In genomic region chr8:120174606-120175005, GRCm38 (mm10) we compare ENCODE assay signal across 26 mouse cellular contexts. TPM values are rescaled to one million over a fixed set of nuclear protein-coding genes. Genes with fewer than 3 reads are reported as not detected.
DNase-seq lines count a peak whose midpoint lies in the region; ATAC-seq and TF ChIP-seq lines count a peak whose summit lies in the region.
"Had no signal": no experiment of that assay in that cellular context is flagged by ENCODE, and none has a peak within 500 bp of the region (broad histone marks: within the 10 kb centered on the region; RNA-seq: fewer than 3 reads in every experiment).

No protein-coding gene starts in this region.

- DNase-seq in forebrain, embryonic 10.5 days (ENCODE audit: extremely low spot score, low spot score), result no peak
- DNase-seq in forebrain, postnatal 0 days, result no peak
- DNase-seq in midbrain, embryonic 10.5 days (ENCODE audit: low spot score), result no peak
- DNase-seq in midbrain, postnatal 0 days (ENCODE audit: low spot score), result no peak
- DNase-seq in layer of hippocampus, postnatal 25 days (ENCODE audit: extremely low spot score in 1 of 2, low spot score in 1 of 2), result no peak
- DNase-seq: adrenal gland, adult 8-10 months; adrenal gland, postnatal 14 days; adrenal gland, postnatal 36 days; B cell, adult 2 months; cerebellum, adult 11 months; cerebellum, adult 18-20 months; cerebellum, adult 8-10 months; cerebellum, adult 9-11 months; cerebellum, postnatal 36 days; embryo, embryonic 11 days had no signal

- H3K4me1 ChIP-seq in forebrain, embryonic 10.5 days, result peaks cover 61% of the 10 kb centered on the region
- peaks cover 20% of the 10 kb centered on the region for H3K4me1 ChIP-seq in forebrain, postnatal 0 days (ENCODE audit: insufficient read depth)
- peaks cover 71% of the 10 kb centered on the region for H3K4me1 ChIP-seq in midbrain, embryonic 10.5 days
- H3K4me1 ChIP-seq in midbrain, postnatal 0 days (ENCODE audit: insufficient read depth, low read length), result peaks cover 17% of the 10 kb centered on the region

- ATAC-seq in forebrain, postnatal 0 days, result no peak
- ATAC-seq in midbrain, postnatal 0 days (ENCODE audit: low FRiP score), result no peak
- ATAC-seq: activated CD4-positive, CD25-positive, alpha-beta regulatory T cell, adult 4 months; CD4-positive, CD25-positive, alpha-beta regulatory T cell, adult 4 months; forebrain, embryonic 13.5 days; forebrain, embryonic 15.5 days; Patski had no signal

- no peak overlapping the region for H3K9ac ChIP-seq in forebrain, postnatal 0 days
- no peak overlapping the region for H3K9ac ChIP-seq in midbrain, postnatal 0 days (replicated peaks; ENCODE audit: low read length, poor library complexity, severe bottlenecking)
- H3K9ac ChIP-seq: embryonic facial prominence, embryonic 13.5 days; embryonic facial prominence, embryonic 15.5 days; forebrain, embryonic 13.5 days; forebrain, embryonic 15.5 days had no signal

- WGBS in forebrain, embryonic 10.5 days, result 46% methylated on average over 18 of the region's 18 CpGs
- WGBS in forebrain, postnatal 0 days, result 48% methylated on average over 18 of the region's 18 CpGs
- 46% methylated on average over 18 of the region's 18 CpGs for WGBS in midbrain, embryonic 10.5 days
- 51% methylated on average over 18 of the region's 18 CpGs for WGBS in midbrain, postnatal 0 days

- no peak overlapping the region for H3K4me3 ChIP-seq in forebrain, embryonic 10.5 days
- no peak overlapping the region for H3K4me3 ChIP-seq in forebrain, postnatal 0 days (ENCODE audit: low read depth, low read length)
- no peak overlapping the region for H3K4me3 ChIP-seq in midbrain, embryonic 10.5 days
- no peak overlapping the region for H3K4me3 ChIP-seq in midbrain, postnatal 0 days (ENCODE audit: low read depth, low read length)
- H3K4me3 ChIP-seq: embryonic facial prominence, embryonic 13.5 days; embryonic facial prominence, embryonic 15.5 days; erythroblast, embryonic 14.5 days; forebrain, embryonic 13.5 days; forebrain, embryonic 15.5 days had no signal

- no peak overlapping the region for H3K4me2 ChIP-seq in forebrain, postnatal 0 days (ENCODE audit: low read depth)
- no peak overlapping the region for H3K4me2 ChIP-seq in midbrain, postnatal 0 days (ENCODE audit: low read depth, low read length, poor library complexity, severe bottlenecking)
- H3K4me2 ChIP-seq: embryonic facial prominence, embryonic 13.5 days; embryonic facial prominence, embryonic 15.5 days; forebrain, embryonic 13.5 days; forebrain, embryonic 15.5 days had no signal

- no peak for TF ChIP-seq CTCF in forebrain, postnatal 0 days (IDR thresholded peaks at IDR 0.05; ENCODE audit: low read depth)
- TF ChIP-seq CTCF in midbrain, postnatal 0 days (IDR thresholded peaks at IDR 0.05), result no peak

- peaks cover 75% of the 10 kb centered on the region for H3K27me3 ChIP-seq in forebrain, embryonic 10.5 days (ENCODE audit: poor library complexity, severe bottlenecking)
- H3K27me3 ChIP-seq in forebrain, postnatal 0 days (ENCODE audit: insufficient read depth, low read length), result no peaks in the 10 kb centered on the region; the same call in 1 of the 2 replicates
- peaks cover 71% of the 10 kb centered on the region for H3K27me3 ChIP-seq in midbrain, embryonic 10.5 days (ENCODE audit: low read depth, poor library complexity, severe bottlenecking)
- H3K27me3 ChIP-seq in midbrain, postnatal 0 days (ENCODE audit: insufficient read depth, low read length), result peaks cover 6% of the 10 kb centered on the region; the same call in 1 of the 2 replicates
- H3K27me3 ChIP-seq: forebrain, embryonic 15.5 days; Patski had no signal

- no peaks in the 10 kb centered on the region for H3K9me3 ChIP-seq in forebrain, embryonic 10.5 days
- no peaks in the 10 kb centered on the region for H3K9me3 ChIP-seq in forebrain, postnatal 0 days (ENCODE audit: low read length)
- H3K9me3 ChIP-seq in midbrain, embryonic 10.5 days (replicated peaks), result no peaks in the 10 kb centered on the region
- no peaks in the 10 kb centered on the region for H3K9me3 ChIP-seq in midbrain, postnatal 0 days (ENCODE audit: low read length)
- H3K9me3 ChIP-seq: embryonic facial prominence, embryonic 13.5 days; embryonic facial prominence, embryonic 15.5 days; forebrain, embryonic 13.5 days; forebrain, embryonic 15.5 days; G1E had no signal

- H3K27ac ChIP-seq in forebrain, embryonic 10.5 days, result peak overlapping the region; percentile 51; the same call in 1 of the 2 replicates
- H3K27ac ChIP-seq in forebrain, postnatal 0 days (ENCODE audit: low read depth, low read length), result no peak overlapping the region
- peak overlapping the region; percentile 57 for H3K27ac ChIP-seq in midbrain, embryonic 10.5 days (replicated peaks)
- H3K27ac ChIP-seq in midbrain, postnatal 0 days (ENCODE audit: low read depth, low read length), result no peak overlapping the region
- H3K27ac ChIP-seq: embryonic facial prominence, embryonic 13.5 days; embryonic facial prominence, embryonic 15.5 days; forebrain, embryonic 13.5 days; forebrain, embryonic 15.5 days had no signal

- no peaks in the 10 kb centered on the region for H3K36me3 ChIP-seq in forebrain, embryonic 10.5 days (replicated peaks)
- H3K36me3 ChIP-seq in forebrain, postnatal 0 days (ENCODE audit: insufficient read depth), result no peaks in the 10 kb centered on the region
- no peaks in the 10 kb centered on the region for H3K36me3 ChIP-seq in midbrain, embryonic 10.5 days
- H3K36me3 ChIP-seq in midbrain, postnatal 0 days (ENCODE audit: insufficient read depth, low read length), result no peaks in the 10 kb centered on the region
- H3K36me3 ChIP-seq: embryonic facial prominence, embryonic 13.5 days; embryonic facial prominence, embryonic 15.5 days; forebrain, embryonic 15.5 days; G1E had no signal

RNA-seq across cellular contexts. Expression of gene Fam92b, which starts 2.7 kb away (rescaled TPM):
- 2.0 TPM in 2 replicates for polyA plus RNA-seq in forebrain, embryonic 10.5 days (2016; fragmentation: Nextera tagmentation; extraction: Ambion mirVana)
- 1.2 and 2.1 TPM in 2 replicates for total RNA-seq in forebrain, postnatal 0 days (2014; rRNA removed)
- polyA plus RNA-seq in forebrain, postnatal 0 days (2015; fragmentation: Nextera tagmentation; extraction: Ambion mirVana), result 1.1 and 1.6 TPM in 2 replicates
- polyA plus RNA-seq in midbrain, embryonic 10.5 days (2016; fragmentation: Nextera tagmentation; extraction: Ambion mirVana), result 2.6 and 3.3 TPM in 2 replicates
- 1.0 and 2.0 TPM in 2 replicates for total RNA-seq in midbrain, postnatal 0 days (2014; rRNA removed)
- polyA plus RNA-seq in midbrain, postnatal 0 days (2015; fragmentation: Nextera tagmentation; extraction: Ambion mirVana), result 1.7 and 2.4 TPM in 2 replicates
- total RNA-seq in layer of hippocampus, postnatal 25 days (2021), result under 1 TPM; 0.61 to 0.71 TPM
- total RNA-seq: CH12.LX; common myeloid progenitor, adult 5-6 weeks; G1E had no signal
- polyA plus RNA-seq: activated CD4-positive, CD25-positive, alpha-beta regulatory T cell, adult 4 months; CD4-positive, CD25-positive, alpha-beta regulatory T cell, adult 4 months; erythroblast, embryonic 14.5 days; G1E had no signal

RNA-seq across cellular contexts. Expression of gene Gse1, which starts 53.6 kb away (rescaled TPM):
- polyA plus RNA-seq in forebrain, embryonic 10.5 days (2016; fragmentation: Nextera tagmentation; extraction: Ambion mirVana), result 11.1 and 12.0 TPM in 2 replicates
- total RNA-seq in forebrain, postnatal 0 days (2014; rRNA removed), result 24.2 and 48.2 TPM in 2 replicates
- polyA plus RNA-seq in forebrain, postnatal 0 days (2015; fragmentation: Nextera tagmentation; extraction: Ambion mirVana), result 10.5 and 15.9 TPM in 2 replicates
- 12.7 and 15.6 TPM in 2 replicates for polyA plus RNA-seq in midbrain, embryonic 10.5 days (2016; fragmentation: Nextera tagmentation; extraction: Ambion mirVana)
- total RNA-seq in midbrain, postnatal 0 days (2014; rRNA removed), result 47.3 and 51.3 TPM in 2 replicates
- 9.9 and 12.4 TPM in 2 replicates for polyA plus RNA-seq in midbrain, postnatal 0 days (2015; fragmentation: Nextera tagmentation; extraction: Ambion mirVana)
- total RNA-seq in layer of hippocampus, postnatal 25 days (2021), result 100 to 1,000 TPM; 121 to 145 TPM

Comparison
In these comparisons a context has a peak if more than half of its experiments do, and no peak if none do; other contexts are left out.
1. H3K27ac ChIP-seq: peak in forebrain, embryonic 10.5 days (single experiment) and midbrain, embryonic 10.5 days (single experiment); none in forebrain, postnatal 0 days (single experiment) and midbrain, postnatal 0 days (single experiment).